Mouse (Mus musculus): ENCODE data around the gene Bet1. TPM values are rescaled to one million over a fixed set of nuclear protein-coding genes. Genes with fewer than 3 reads are reported as not detected.

The Bet1 gene
- 60.0 and 62.8 TPM in 2 replicates for polyA plus RNA-seq (2015; fragmentation: Nextera tagmentation; extraction: Ambion mirVana)

- peak; percentile 95 for DNase-seq (ENCODE audit: low spot score)
These were observed at the start of gene Bet1 for GRCm38 (mm10) chr6:4086663-4087454. Gene Bet1 (minus strand): TSS chr6:4086972.

GRCm38 (mm10) chr6:4132239-4132638, 45.5 kb upstream of the Bet1 start:
- DNase-seq (ENCODE audit: low spot score) = no peak

DNA sequence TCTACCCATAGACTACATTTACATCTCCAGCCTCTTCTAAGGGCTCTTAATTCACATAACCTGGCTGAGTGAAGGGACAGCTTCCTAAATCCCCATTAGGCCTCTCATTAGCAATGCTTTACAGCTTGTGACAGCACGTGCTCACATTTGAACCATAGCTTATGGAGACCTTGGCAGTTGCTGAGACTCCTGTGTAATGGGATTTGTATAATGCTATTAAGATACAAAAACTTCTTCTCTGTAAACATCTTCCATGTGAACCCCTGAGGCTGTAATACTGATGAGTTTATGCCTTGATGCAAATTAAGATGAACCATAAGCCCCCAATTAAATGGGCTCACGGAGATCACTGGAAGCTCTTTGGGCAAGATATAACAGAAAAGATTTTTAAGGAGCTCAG, 44.4 kb upstream of the Bet1 start:
- DNase-seq (ENCODE audit: low spot score) = no peak

DNA sequence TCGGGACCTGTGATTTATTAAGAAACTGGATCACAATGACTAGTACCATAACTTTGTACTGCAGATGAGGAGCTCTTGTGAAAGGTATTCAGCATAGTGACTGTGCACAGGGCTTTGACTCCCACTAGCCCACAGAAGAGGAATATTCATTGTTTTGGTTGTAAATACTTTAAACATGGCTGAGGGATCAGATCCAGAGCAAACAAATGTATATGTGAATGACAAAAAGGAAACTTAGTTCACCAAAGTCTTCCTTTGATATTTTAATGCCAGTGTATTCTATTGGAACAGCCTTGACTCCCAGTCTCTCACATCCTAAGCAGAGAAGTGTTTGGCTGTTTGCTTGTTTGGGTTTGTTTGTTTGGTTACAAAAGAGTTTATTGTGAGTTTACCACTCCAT, 31.8 kb upstream of the Bet1 start:
- no peak for DNase-seq (ENCODE audit: low spot score)

- no peak for DNase-seq (ENCODE audit: low spot score)
These were observed 3.7 kb upstream of the Bet1 start for GRCm38 (mm10) chr6:4090423-4090822.

GRCm38 (mm10) chr6:4072281-4072680, 14.5 kb downstream of the Bet1 start:
- DNase-seq (ENCODE audit: low spot score) = no peak

DNA sequence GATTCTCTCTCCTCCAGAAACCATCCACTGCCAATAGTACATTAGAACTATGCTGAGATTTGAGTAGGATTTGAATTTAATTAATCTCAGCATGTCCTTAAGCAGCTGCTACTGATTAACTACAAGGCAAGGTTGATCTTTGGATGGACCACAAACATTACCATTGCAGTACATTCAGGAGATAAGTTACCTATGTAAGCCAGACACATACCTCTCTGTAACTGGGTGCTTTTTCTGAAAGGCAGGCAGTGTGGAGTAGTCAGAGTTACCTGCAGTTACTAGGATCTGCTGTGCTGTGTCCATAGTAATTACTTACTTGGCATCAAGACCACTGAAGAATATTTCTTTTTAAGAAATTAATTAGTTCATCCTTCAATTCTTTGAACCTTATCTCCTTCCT, 17.1 kb downstream of the Bet1 start:
- no peak for DNase-seq (ENCODE audit: low spot score)

DNA sequence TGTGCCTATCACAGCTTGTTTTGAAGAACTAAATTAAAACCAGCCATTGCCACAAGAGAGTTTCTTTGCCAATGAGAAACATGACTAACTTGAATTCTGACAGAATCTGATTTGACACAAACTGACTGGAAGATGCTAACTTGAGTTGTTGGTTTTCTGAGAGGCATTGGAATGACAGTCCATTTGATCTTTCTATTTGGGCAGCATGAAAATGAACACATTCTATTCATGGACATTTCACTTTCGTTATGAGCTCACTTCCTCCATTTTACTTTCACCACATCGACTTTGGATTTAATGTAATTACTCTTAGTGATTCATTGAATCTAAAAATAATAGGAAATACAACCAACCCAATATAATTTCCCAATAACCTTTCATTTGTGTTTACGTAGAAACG, 32.4 kb downstream of the Bet1 start:
- no peak for DNase-seq (ENCODE audit: low spot score)

GRCm38 (mm10) chr6:4052843-4053242, 33.9 kb downstream of the Bet1 start:
- DNase-seq (ENCODE audit: low spot score) = no peak

GRCm38 (mm10) chr6:4047200-4047599, 39.6 kb downstream of the Bet1 start:
- no peak for DNase-seq (ENCODE audit: low spot score)

GRCm38 (mm10) chr6:4041821-4042220, 45.0 kb downstream of the Bet1 start:
- DNase-seq (ENCODE audit: low spot score) = no peak

GRCm38 (mm10) chr6:4030956-4031355, 55.8 kb downstream of the Bet1 start:
- no peak for DNase-seq (ENCODE audit: low spot score)

Other genes starting within 250 kb of the Bet1 start
- 1.2 and 1.8 TPM in 2 replicates for gene Tfpi2, start 98.1 kb downstream of the Bet1 start, polyA plus RNA-seq (2015; fragmentation: Nextera tagmentation; extraction: Ambion mirVana)
- not detected in 2 replicates for gene Gngt1, start 93.2 kb downstream of the Bet1 start, polyA plus RNA-seq (2015; fragmentation: Nextera tagmentation; extraction: Ambion mirVana)
- 26.3 and 29.1 TPM in 2 replicates for gene Gng11, start 83.1 kb downstream of the Bet1 start, polyA plus RNA-seq (2015; fragmentation: Nextera tagmentation; extraction: Ambion mirVana)

Measured in thymus, postnatal 0 days (tissue).